Mouse (Mus musculus) ES-E14 (cell line): ENCODE results near the gene Spata13. TPM values are rescaled to one million over a fixed set of nuclear protein-coding genes. Genes with fewer than 3 reads are reported as not detected.

Experiments
- DNase-seq: peaks from one replicate; pipeline ENCODE4 v3.0.0-alpha.2; 2013; ENCODE audit warnings: low read depth, low spot score
- H3K27ac ChIP-seq: 2 replicates; pipeline ENCODE4 v1.5.1; 2012; ENCODE audit warnings: low read depth, mild to moderate bottlenecking, low read length, moderate library complexity, mixed read lengths; ENCODE audit not compliant: poor library complexity, insufficient read depth, severe bottlenecking
- H3K36me3 ChIP-seq: 2 replicates; pipeline ENCODE4 v1.6.1; 2012; ENCODE audit warnings: mild to moderate bottlenecking, low read length, moderate library complexity, mixed read lengths; ENCODE audit not compliant: control insufficient read depth, poor library complexity, insufficient read depth, severe bottlenecking
- H3K4me1 ChIP-seq, 2 experiments: fragments of 150-350 bp in 1 of 2; sonication (generic) in 1 of 2; 2 replicates each; pipeline ENCODE4 v1.6.1; 2012; ENCODE audit warnings: low read length in 2 of 2, mild to moderate bottlenecking in 1 of 2, mixed read lengths in 1 of 2; ENCODE audit not compliant: control insufficient read depth in 2 of 2, insufficient read depth in 2 of 2, poor library complexity in 1 of 2
- H3K4me3 ChIP-seq, 2 experiments: fragments of 150-350 bp in 1 of 2; sonication (generic) in 1 of 2; 2 replicates each; pipeline ENCODE4 v1.5.1; 2012; ENCODE audit warnings: low read length in 2 of 2, low read depth in 1 of 2, mild to moderate bottlenecking in 1 of 2, mixed read lengths in 1 of 2; ENCODE audit not compliant: insufficient read depth in 1 of 2, poor library complexity in 1 of 2, severe bottlenecking in 1 of 2
- H3K9ac ChIP-seq: 2 replicates; pipeline ENCODE4 v1.6.1; 2012; ENCODE audit warnings: low read depth, mild to moderate bottlenecking, low read length, mixed read lengths; ENCODE audit not compliant: poor library complexity, insufficient read depth, severe bottlenecking
- H3K9me3 ChIP-seq: fragments of 150-350 bp; sonication (generic); 2 replicates; pipeline ENCODE4 v1.6.1; 2012; ENCODE audit warnings: low read depth, mild to moderate bottlenecking, low read length; ENCODE audit not compliant: control insufficient read depth, insufficient read depth
- CHD2 ChIP-seq: IDR thresholded peaks from 2 replicates; pipeline ENCODE4 v1.6.1; 2014; ENCODE audit warnings: mild to moderate bottlenecking, low read depth, low read length, inconsistent platforms
- HCFC1 ChIP-seq: IDR thresholded peaks from 2 replicates; pipeline ENCODE4 v1.6.1; 2012; ENCODE audit warnings: low read length, inconsistent platforms, borderline replicate concordance; ENCODE audit not compliant: insufficient read depth
- MAFK ChIP-seq: IDR thresholded peaks from 2 replicates; pipeline ENCODE4 v1.6.1; 2014; ENCODE audit warnings: mild to moderate bottlenecking, low read depth, low read length, inconsistent platforms; ENCODE audit not compliant: insufficient read depth
- ZC3H11A ChIP-seq: IDR thresholded peaks from 2 replicates; pipeline ENCODE4 v1.6.1; 2012; ENCODE audit warnings: low read depth, mild to moderate bottlenecking, inconsistent platforms, low read length, borderline replicate concordance
- ZNF384 ChIP-seq: IDR thresholded peaks from 2 replicates; pipeline ENCODE4 v1.6.1; 2012; ENCODE audit warnings: low read depth, low read length, inconsistent platforms
- in situ Hi-C, 2 experiments: fragments of 600-800 bp; cut with MboI; formaldehyde crosslinking; loops; one replicate each; pipeline ENCODE4 v1.15.1; 2025; ENCODE audit warnings: low sequenced_read_pairs in 2 of 2, inconsistent platforms in 1 of 2; ENCODE audit not compliant: unreplicated experiment in 2 of 2
- total RNA-seq: library from RNA; depleted of rRNA; stranded (reverse); fragments of 300-350 nt; gene quantifications from 2 replicates; pipeline ENCODE4 v1.2.3, GENCODE M21; 2012

Spata13 gene
- total RNA-seq, 1 experiment: 14.9 TPM

- H3K27ac ChIP-seq: no peak overlapping the region
- in situ Hi-C loops: no loop called here
- TF ChIP-seq ZC3H11A (no peak), CHD2 (no peak), ZNF384 (no peak), MAFK (no peak)
- H3K9me3 ChIP-seq: no peaks in the 10 kb centered on the region
- H3K9ac ChIP-seq: no peak overlapping the region
- no peak overlapping the region for H3K4me3 ChIP-seq
- peaks cover 0 to 3% of the 10 kb centered on the region in 2 experiments; a peak in 1 of 4 replicates for H3K4me1 ChIP-seq
- no peaks in the 10 kb centered on the region for H3K36me3 ChIP-seq
- no peak for DNase-seq
Observed at GRCm38 (mm10) chr14:60776521-60776920, 142.7 kb downstream of the Spata13 start.

- no peaks in the 10 kb centered on the region for H3K9me3 ChIP-seq
- peaks cover 2 to 7% of the 10 kb centered on the region in 2 experiments; a peak in 1 of 4 replicates for H3K4me1 ChIP-seq
- in situ Hi-C loops: no loop called here
- no peak overlapping the region for H3K9ac ChIP-seq
- no peak for DNase-seq
- TF ChIP-seq ZC3H11A (no peak), HCFC1 (no peak), MAFK (no peak), ZNF384 (no peak), CHD2 (no peak)
- peak overlapping the region in 1 of 2 experiments; percentile 10; a peak in 1 of 4 replicates for H3K4me3 ChIP-seq
- no peak overlapping the region for H3K27ac ChIP-seq
- H3K36me3 ChIP-seq: no peaks in the 10 kb centered on the region
Observed at GRCm38 (mm10) chr14:60777485-60777919, 143.7 kb downstream of the Spata13 start.

- Histone ChIP-seq H3K9ac (no peak overlapping the region), H3K4me1 (peaks cover 2 to 9% of the 10 kb centered on the region in 2 experiments; a peak in 1 of 4 replicates), H3K4me3 (no peak overlapping the region), H3K9me3 (no peaks in the 10 kb centered on the region), H3K27ac (no peak overlapping the region), H3K36me3 (no peaks in the 10 kb centered on the region)
- in situ Hi-C loops: no loop called here
- DNase-seq: no peak
- TF ChIP-seq ZC3H11A (no peak), CHD2 (no peak), HCFC1 (no peak)
Observed at GRCm38 (mm10) chr14:60779198-60779597, 145.4 kb downstream of the Spata13 start.

GRCm38 (mm10) chr14:60782121-60782656, 148.4 kb downstream of the Spata13 start:
- DNase-seq: no peak
- no peak for TF ChIP-seq MAFK
- no peak for TF ChIP-seq HCFC1
- TF ChIP-seq ZNF384: no peak
- TF ChIP-seq CHD2: no peak
- TF ChIP-seq ZC3H11A: no peak
- Histone ChIP-seq H3K4me3 (no peak overlapping the region; a peak in 1 of 4 replicates), H3K9me3 (no peaks in the 10 kb centered on the region), H3K9ac (no peak overlapping the region), H3K27ac (no peak overlapping the region), H3K4me1 (peaks cover 2 to 9% of the 10 kb centered on the region in 2 experiments; a peak in 1 of 4 replicates), H3K36me3 (peaks cover under 1% of the 10 kb centered on the region; the same call in 1 of the 2 replicates)
- in situ Hi-C loops: no loop called here

GRCm38 (mm10) chr14:60783196-60783595, 149.4 kb downstream of the Spata13 start:
- TF ChIP-seq ZNF384: no peak
- in situ Hi-C loops: no loop called here
- no peak overlapping the region for H3K27ac ChIP-seq

More at GRCm38 (mm10) chr14:60783196-60783595, 149.4 kb downstream of the Spata13 start:
- Histone ChIP-seq H3K4me1 (peaks cover 2 to 6% of the 10 kb centered on the region in 2 experiments; a peak in 1 of 4 replicates), H3K9me3 (no peaks in the 10 kb centered on the region), H3K36me3 (peaks cover 6% of the 10 kb centered on the region; the same call in 1 of the 2 replicates), H3K4me3 (no peak overlapping the region), H3K9ac (no peak overlapping the region)
- DNase-seq: no peak
